Mouse (Mus musculus): ENCODE data around the gene Adgrd1.

Gene Adgrd1

GRCm38 (mm10) chr5:129076098-129076497, 20.5 kb upstream of the Adgrd1 start:
- POLR2A ChIA-PET = interaction anchor here (0.5 to 2.7 kb wide), 10 partner anchors 8 to 565 kb away, joined by 3 to 10 read pairs (median 4); no protein-coding TSS in a partner anchor
- CTCF ChIA-PET = interaction anchor here in 2 of 4 experiments (0.8 to 1.8 kb wide), 3 partner anchors 13 to 86 kb away, joined by 3 to 8 read pairs (median 3); no protein-coding TSS in a partner anchor

- ChIA-PET POLR2A (interaction anchor here in 2 of 4 experiments (1.3 to 2.7 kb wide), 3 partner anchors 12 to 85 kb away, joined by 3 to 10 read pairs (median 3); no protein-coding TSS in a partner anchor), CTCF (interaction anchor here in 2 of 4 experiments (0.6 to 1.5 kb wide), 4 partner anchors 14 to 128 kb away, joined by 3 to 5 read pairs (median 3); no protein-coding TSS in a partner anchor)
These were observed 19.3 kb upstream of the Adgrd1 start for GRCm38 (mm10) chr5:129077240-129077639.

- ChIA-PET POLR2A (no interaction called here), CTCF (interaction anchor here in 1 of 4 experiments (0.6 kb wide), 1 partner anchor 274 kb away, joined by 3 read pairs; no protein-coding TSS in a partner anchor)
These were observed 15.0 kb upstream of the Adgrd1 start for GRCm38 (mm10) chr5:129081521-129081920.

- ChIA-PET POLR2A (interaction anchor here in 2 of 4 experiments (1.0 to 1.9 kb wide), 2 partner anchors 12 to 22 kb away, joined by 3 to 5 read pairs; no protein-coding TSS in a partner anchor), CTCF (interaction anchor here in 1 of 4 experiments (1.3 kb wide), 1 partner anchor 22 kb away, joined by 5 read pairs; no protein-coding TSS in a partner anchor)
These were observed 11.4 kb upstream of the Adgrd1 start for GRCm38 (mm10) chr5:129085153-129085552.

- ChIA-PET CTCF (no interaction called here), POLR2A (no interaction called here)
These were observed 4.0 kb upstream of the Adgrd1 start for GRCm38 (mm10) chr5:129092345-129093065.

GRCm38 (mm10) chr5:129093158-129093557, 3.4 kb upstream of the Adgrd1 start:
- POLR2A ChIA-PET = no interaction called here
- CTCF ChIA-PET = no interaction called here

- CTCF ChIA-PET = interaction anchor here in 1 of 4 experiments (0.6 to 1.1 kb wide), 2 partner anchors 31 to 492 kb away, joined by 3 to 4 read pairs; no protein-coding TSS in a partner anchor
These were observed 2.3 kb upstream of the Adgrd1 start for GRCm38 (mm10) chr5:129094236-129094635.

GRCm38 (mm10) chr5:129104043-129104442, 7.5 kb downstream of the Adgrd1 start:
- POLR2A ChIA-PET = interaction anchor here in 1 of 4 experiments (0.6 to 1.0 kb wide), 3 partner anchors 36 to 147 kb away, joined by 3 read pairs; no protein-coding TSS in a partner anchor
- CTCF ChIA-PET = interaction anchor here in 3 of 4 experiments (0.5 to 1.6 kb wide), 5 partner anchors 10 to 1598 kb away, joined by 4 to 5 read pairs (median 4); no protein-coding TSS in a partner anchor

More at GRCm38 (mm10) chr5:129094236-129094635, 2.3 kb upstream of the Adgrd1 start:
- POLR2A ChIA-PET = no interaction called here

- CTCF ChIA-PET = interaction anchor here in 2 of 4 experiments (0.6 to 1.6 kb wide), 4 partner anchors 11 to 383 kb away, joined by 3 to 4 read pairs (median 4); no protein-coding TSS in a partner anchor
- POLR2A ChIA-PET = interaction anchor here in 2 of 4 experiments (0.7 to 1.9 kb wide), 4 partner anchors 11 to 49 kb away, joined by 3 to 5 read pairs (median 4); no protein-coding TSS in a partner anchor
These were observed 15.2 kb downstream of the Adgrd1 start for GRCm38 (mm10) chr5:129111729-129112128.

- ChIA-PET CTCF (interaction anchor here in 1 of 4 experiments (0.9 kb wide), 1 partner anchor 11 kb away, joined by 4 read pairs; no protein-coding TSS in a partner anchor), POLR2A (interaction anchor here in 3 of 4 experiments (0.5 to 1.7 kb wide), 11 partner anchors 9 to 260 kb away, joined by 3 to 7 read pairs (median 4); no protein-coding TSS in a partner anchor)
These were observed 17.4 kb downstream of the Adgrd1 start for GRCm38 (mm10) chr5:129113741-129114476.

GRCm38 (mm10) chr5:129116299-129116698, 19.7 kb downstream of the Adgrd1 start:
- ChIA-PET POLR2A (interaction anchor here in 2 of 4 experiments (0.7 to 1.5 kb wide), 11 partner anchors 11 to 771 kb away, joined by 3 to 11 read pairs (median 3); partner anchors contain the start of gene Chchd2 (in 1 of the 2)), CTCF (interaction anchor here in 2 of 4 experiments (0.6 to 1.9 kb wide), 4 partner anchors 11 to 53 kb away, joined by 3 to 7 read pairs (median 4); no protein-coding TSS in a partner anchor)

GRCm38 (mm10) chr5:129117593-129118113, 21.1 kb downstream of the Adgrd1 start:
- CTCF ChIA-PET = interaction anchor here in 2 of 4 experiments (0.6 to 1.1 kb wide), 2 partner anchors 44 to 153 kb away, joined by 3 to 4 read pairs; no protein-coding TSS in a partner anchor
- POLR2A ChIA-PET = interaction anchor here in 2 of 4 experiments (0.7 to 1.9 kb wide), 5 partner anchors 18 to 770 kb away, joined by 3 to 5 read pairs (median 4); partner anchors contain the start of gene Chchd2 (in 1 of the 2)

- POLR2A ChIA-PET = interaction anchor here in 3 of 4 experiments (0.6 to 1.9 kb wide), 5 partner anchors 15 to 152 kb away, joined by 3 to 5 read pairs (median 3); no protein-coding TSS in a partner anchor
- CTCF ChIA-PET = interaction anchor here in 3 of 4 experiments (0.5 to 1.1 kb wide), 5 partner anchors 43 to 306 kb away, joined by 3 to 5 read pairs (median 3); no protein-coding TSS in a partner anchor
These were observed 22.0 kb downstream of the Adgrd1 start for GRCm38 (mm10) chr5:129118523-129118922.

GRCm38 (mm10) chr5:129119146-129119545, 22.6 kb downstream of the Adgrd1 start:
- ChIA-PET POLR2A (interaction anchor here in 3 of 4 experiments (0.6 to 1.9 kb wide), 4 partner anchors 14 to 103 kb away, joined by 3 to 5 read pairs (median 3); no protein-coding TSS in a partner anchor), CTCF (interaction anchor here in 2 of 4 experiments (0.5 to 0.6 kb wide), 2 partner anchors 59 to 101 kb away, joined by 3 to 5 read pairs; no protein-coding TSS in a partner anchor)

GRCm38 (mm10) chr5:129121654-129122285, 25.2 kb downstream of the Adgrd1 start:
- ChIA-PET POLR2A (interaction anchor here in 1 of 4 experiments (1.5 kb wide), 1 partner anchor 10 kb away, joined by 5 read pairs; no protein-coding TSS in a partner anchor), CTCF (no interaction called here)

GRCm38 (mm10) chr5:129122491-129122890, 25.9 kb downstream of the Adgrd1 start:
- POLR2A ChIA-PET = interaction anchor here in 2 of 4 experiments (0.8 to 1.5 kb wide), 2 partner anchors 9 to 11 kb away, joined by 3 to 5 read pairs; no protein-coding TSS in a partner anchor
- CTCF ChIA-PET = interaction anchor here in 1 of 4 experiments (0.5 kb wide), 1 partner anchor 308 kb away, joined by 3 read pairs; no protein-coding TSS in a partner anchor

All from embryonic stem cell, embryonic (primary cell).